Mouse (Mus musculus) hindbrain, embryonic 11.5 days (tissue): ENCODE data around the gene Gm10073. TPM values are rescaled to one million over a fixed set of nuclear protein-coding genes. Genes with fewer than 3 reads are reported as not detected.
"Not testable (repeated sequence)": the region's sequence is repeated elsewhere in the genome, so short reads cannot be mapped to it uniquely, and the experiment has no call there.

Experiments
- ATAC-seq: fragments of 200-750 bp; cut with Nextera tagmentation; 2 replicates; pipeline ENCODE4 v1.8.0; 2017; ENCODE audit warnings: mild to moderate bottlenecking, moderate TSS enrichment, moderate library complexity; ENCODE audit not compliant: low FRiP score
- DNase-seq: peaks from one replicate; pipeline ENCODE4 v3.0.0-alpha.2; 2015; ENCODE audit warnings: low spot score
- H3K27ac ChIP-seq: fragments of 300-500 bp; sonication (generic); 2 replicates; pipeline ENCODE4 v1.5.1; 2014; ENCODE audit warnings: mild to moderate bottlenecking, low read depth, low read length
- H3K27me3 ChIP-seq: fragments of 300-500 bp; sonication (generic); 2 replicates; pipeline ENCODE4 v1.6.1; 2014; ENCODE audit warnings: mild to moderate bottlenecking, low read length, moderate library complexity, mixed read lengths; ENCODE audit not compliant: control insufficient read depth, insufficient read depth
- H3K36me3 ChIP-seq: fragments of 300-500 bp; sonication (generic); 2 replicates; pipeline ENCODE4 v1.6.1; 2014; ENCODE audit warnings: mild to moderate bottlenecking, low read length, moderate library complexity, mixed read lengths; ENCODE audit not compliant: control insufficient read depth, insufficient read depth
- H3K4me1 ChIP-seq: fragments of 300-500 bp; sonication (generic); replicated peaks from 2 replicates; pipeline ENCODE4 v1.6.1; 2014; ENCODE audit warnings: low read length, mixed read lengths; ENCODE audit not compliant: control insufficient read depth, insufficient read depth
- H3K4me2 ChIP-seq: fragments of 300-500 bp; sonication (generic); replicated peaks from 2 replicates; pipeline ENCODE4 v1.6.1; 2014; ENCODE audit warnings: mild to moderate bottlenecking, low read depth, low read length
- H3K4me3 ChIP-seq: fragments of 300-500 bp; sonication (generic); 2 replicates; pipeline ENCODE4 v1.5.1; 2014; ENCODE audit warnings: low read depth, low read length
- H3K9ac ChIP-seq: fragments of 300-500 bp; sonication (generic); 2 replicates; pipeline ENCODE4 v1.6.1; 2014; ENCODE audit warnings: low read depth, low read length
- H3K9me3 ChIP-seq: fragments of 300-500 bp; sonication (generic); 2 replicates; pipeline ENCODE4 v1.6.1; 2016; ENCODE audit warnings: low read length; ENCODE audit not compliant: control insufficient read depth
- WGBS: fragments of 180-500 bp; shearing (Covaris S2); extraction: QIAGEN DNeasy Blood & Tissue Kit; methylation state at CpG from one replicate; pipeline ENCODE4 v1.1.7; 2014; 5-methylcytosine and 5-hydroxymethylcytosine counted together
- polyA plus RNA-seq: library from polyadenylated mRNA; unstranded; fragments of >200 nt; fragmentation: Nextera tagmentation; extraction: Ambion mirVana; gene quantifications from 2 replicates; pipeline ENCODE4 v1.2.1, GENCODE M21; 2014

The Gm10073 gene
- polyA plus RNA-seq, 1 experiment from 2014 or later = 4.8 TPM

DNA sequence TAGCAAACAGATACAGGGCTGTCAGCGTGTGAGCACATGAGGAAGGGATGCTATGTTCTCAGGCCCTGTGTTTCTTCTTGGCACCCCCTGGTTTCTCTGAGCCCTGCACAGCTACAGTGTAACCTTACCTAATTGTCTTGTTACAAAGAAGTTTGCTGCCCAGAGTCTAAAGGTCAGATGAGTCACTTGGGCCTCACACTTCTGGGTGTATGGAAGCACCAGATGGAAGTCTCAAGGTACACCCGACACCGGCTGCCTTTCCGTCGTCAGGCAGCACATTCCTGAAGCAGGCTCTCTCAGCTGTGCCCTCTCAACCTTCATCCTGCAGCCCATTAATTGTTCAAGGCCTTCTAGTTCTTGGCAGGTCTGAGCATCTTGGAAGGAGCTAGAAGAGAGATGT lies 41.4 kb upstream of the Gm10073 start:
- Histone ChIP-seq H3K9ac (no peak overlapping the region), H3K27me3 (no peaks in the 10 kb centered on the region), H3K27ac (no peak overlapping the region), H3K36me3 (no peaks in the 10 kb centered on the region), H3K4me1 (0 out of 2 replicates have a peak, but pooled peaks cover 4% of the 10 kb centered on the region), H3K4me3 (no peak overlapping the region), H3K9me3 (no peaks in the 10 kb centered on the region), H3K4me2 (no peak overlapping the region)
- 46% methylated on average over 5 of the region's 5 CpGs for WGBS
- no peak for ATAC-seq
- DNase-seq = no peak

DNA sequence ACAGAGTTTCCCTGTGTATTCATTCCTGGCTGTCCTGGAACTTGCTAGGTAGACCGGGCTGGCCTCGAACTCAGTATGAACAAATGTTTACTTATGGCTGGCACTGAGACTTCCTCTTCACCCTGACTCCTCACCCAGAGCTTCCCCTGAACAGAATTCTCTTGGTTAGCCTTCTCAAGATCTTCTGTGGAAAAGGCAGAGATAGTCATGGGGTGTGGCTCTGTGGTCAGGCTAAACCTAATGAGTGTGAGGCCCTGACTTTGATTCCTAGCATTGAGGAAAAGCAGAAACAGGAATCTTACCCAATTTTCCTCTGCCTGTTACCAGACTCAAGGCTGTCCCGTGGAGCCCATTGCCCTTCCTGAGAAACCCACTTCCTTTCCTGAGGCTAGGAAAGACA lies 38.8 kb upstream of the Gm10073 start:
- whole genome bisulfite sequencing = 68% methylated on average over 3 of the region's 3 CpGs
- DNase-seq = no peak
- Histone ChIP-seq H3K9me3 (no peaks in the 10 kb centered on the region), H3K36me3 (no peaks in the 10 kb centered on the region), H3K27ac (no peak overlapping the region), H3K4me2 (no peak overlapping the region), H3K4me1 (no peaks in the 10 kb centered on the region), H3K9ac (no peak overlapping the region), H3K27me3 (no peaks in the 10 kb centered on the region), H3K4me3 (no peak overlapping the region)
- ATAC-seq = no peak

DNA sequence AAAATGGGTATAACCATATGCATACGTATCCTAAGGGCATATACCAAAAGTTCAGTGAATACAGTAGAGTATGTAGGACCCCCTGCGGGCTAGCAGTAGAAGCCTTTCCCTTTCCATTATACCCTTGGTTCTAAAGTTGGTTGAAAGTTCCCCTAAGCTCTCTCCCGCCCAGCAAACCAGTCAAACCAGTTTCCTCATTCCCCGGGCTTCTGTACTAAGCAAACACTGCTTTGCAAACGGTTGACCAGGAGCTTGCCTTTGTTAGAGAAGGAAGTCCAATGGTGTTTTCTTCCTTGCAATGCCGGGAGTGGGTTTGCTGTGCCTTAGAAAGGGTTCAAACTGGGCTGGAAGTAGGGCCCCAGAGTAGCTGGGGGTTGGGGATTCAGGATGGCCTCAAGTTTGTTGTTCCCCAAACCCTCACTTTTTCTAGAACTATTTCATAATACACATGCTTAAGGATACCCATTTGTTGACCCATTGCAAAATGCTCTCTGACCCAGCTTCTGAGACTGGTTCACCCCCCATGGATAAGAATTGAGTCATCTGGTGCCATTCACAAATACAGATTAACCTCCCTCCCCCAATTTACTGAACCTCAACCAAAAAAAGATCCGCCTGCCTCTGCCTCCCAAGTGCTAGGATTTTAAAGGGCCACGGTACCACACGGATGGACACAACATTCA lies 37.8 kb upstream of the Gm10073 start:
- no peak for DNase-seq
- Histone ChIP-seq H3K4me2 (no peak overlapping the region), H3K9ac (no peak overlapping the region)

DNA sequence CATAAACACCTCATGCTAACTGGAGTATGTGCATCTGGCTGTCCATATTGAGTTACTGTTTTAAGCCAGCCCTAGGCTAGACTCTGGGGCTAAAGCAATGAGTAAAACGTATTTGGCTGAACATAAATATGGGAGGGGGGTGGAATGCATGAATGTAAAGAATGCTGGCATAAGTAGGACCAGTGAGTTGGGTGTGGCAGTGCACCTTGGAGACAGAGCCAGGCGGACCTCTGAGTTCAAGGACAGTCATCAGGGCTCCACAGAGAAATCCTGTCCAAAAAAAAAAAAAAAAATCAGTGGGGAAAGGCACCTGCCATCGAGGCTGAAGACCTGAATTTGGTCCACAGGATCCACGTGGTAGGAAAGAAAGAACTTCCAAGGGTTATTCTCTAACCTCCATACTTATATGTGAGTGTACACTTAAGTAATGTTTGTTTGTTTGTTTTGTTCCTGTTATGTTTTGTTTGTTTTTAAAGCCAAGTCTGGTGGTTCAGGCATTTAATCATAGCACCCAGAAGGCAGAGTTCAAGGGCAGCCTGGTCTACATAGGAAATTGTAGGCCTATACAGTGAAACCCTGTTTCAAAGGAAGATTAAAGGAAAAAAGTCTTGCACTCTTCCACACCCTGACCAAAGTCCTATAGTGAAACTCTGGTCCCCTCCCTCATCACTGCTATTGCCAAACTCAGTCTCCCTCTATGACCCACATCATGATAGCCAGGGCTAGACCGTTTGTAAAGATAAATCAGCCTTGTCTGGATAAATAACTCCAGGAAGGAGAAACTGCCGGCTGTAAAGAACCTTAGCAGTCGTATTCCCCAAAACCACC lies 36.0 kb upstream of the Gm10073 start:
- ATAC-seq (no peak), DNase-seq (no peak)
- Histone ChIP-seq H3K4me1 (no peaks in the 10 kb centered on the region), H3K9me3 (no peaks in the 10 kb centered on the region), H3K4me2 (no peak overlapping the region), H3K27me3 (peaks cover 20% of the 10 kb centered on the region), H3K36me3 (no peaks in the 10 kb centered on the region), H3K27ac (no peak overlapping the region), H3K9ac (no peak overlapping the region), H3K4me3 (no peak overlapping the region)
- WGBS = 76% methylated on average over 7 of the region's 7 CpGs

More for the DNA sequence above, 37.8 kb upstream of the Gm10073 start:
- no peak for ATAC-seq
- Histone ChIP-seq H3K9me3 (no peaks in the 10 kb centered on the region), H3K36me3 (no peaks in the 10 kb centered on the region), H3K27ac (no peak overlapping the region), H3K27me3 (peaks cover 5% of the 10 kb centered on the region; the same call in 1 of the 2 replicates), H3K4me1 (no peaks in the 10 kb centered on the region), H3K4me3 (no peak overlapping the region)
- WGBS = 70% methylated on average over 9 of the region's 9 CpGs

DNA sequence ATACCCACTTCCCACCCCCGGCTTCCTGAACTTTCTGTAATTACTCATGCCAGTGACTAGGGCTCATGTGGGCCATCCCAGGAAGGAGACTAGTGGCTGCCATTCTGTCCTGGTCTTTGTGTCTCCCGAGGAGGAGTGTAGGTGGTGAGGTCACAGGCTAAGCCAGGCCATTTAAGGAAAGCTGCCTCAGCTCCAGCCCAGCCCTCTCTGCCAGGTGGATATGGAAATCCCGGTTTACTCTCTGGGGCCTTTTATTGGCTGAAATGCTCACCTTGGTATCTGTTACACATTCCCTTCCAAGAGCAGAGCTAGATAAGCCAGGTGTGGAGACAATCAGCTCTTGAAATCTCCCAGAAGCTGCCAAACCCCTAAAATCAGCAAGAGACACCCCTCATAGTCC lies 35.2 kb upstream of the Gm10073 start:
- H3K27ac ChIP-seq = no peak overlapping the region
- DNase-seq (no peak), ATAC-seq (no peak)
- no peaks in the 10 kb centered on the region for H3K36me3 ChIP-seq
- H3K4me3 ChIP-seq = no peak overlapping the region
- no peak overlapping the region for H3K4me2 ChIP-seq
- peaks cover 29% of the 10 kb centered on the region for H3K27me3 ChIP-seq
- H3K4me1 ChIP-seq = no peaks in the 10 kb centered on the region
- H3K9me3 ChIP-seq = no peaks in the 10 kb centered on the region
- WGBS = 61% methylated on average over 3 of the region's 3 CpGs
- no peak overlapping the region for H3K9ac ChIP-seq

DNA sequence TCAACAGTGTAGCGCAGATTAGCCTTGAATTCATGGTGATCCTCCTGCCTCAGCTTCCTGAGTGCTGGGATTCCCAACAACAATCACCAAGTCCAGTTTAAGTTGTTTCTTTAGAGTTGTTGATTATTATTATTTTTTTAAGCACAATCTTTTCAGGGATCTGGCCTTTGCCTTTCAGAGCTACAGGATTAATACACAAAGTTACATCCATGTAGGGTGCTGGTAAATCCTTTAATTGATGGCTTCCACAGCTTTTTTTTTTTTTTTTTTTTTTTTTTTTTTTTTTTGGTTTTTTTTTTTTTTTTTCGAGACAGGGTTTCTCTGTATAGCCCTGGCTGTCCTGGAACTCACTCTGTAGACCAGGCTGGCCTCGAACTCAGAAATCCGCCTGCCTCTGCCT lies 34.5 kb upstream of the Gm10073 start:
- WGBS = 93% methylated on average over 4 of the region's 4 CpGs
- H3K27me3 ChIP-seq = peaks cover 35% of the 10 kb centered on the region

DNA sequence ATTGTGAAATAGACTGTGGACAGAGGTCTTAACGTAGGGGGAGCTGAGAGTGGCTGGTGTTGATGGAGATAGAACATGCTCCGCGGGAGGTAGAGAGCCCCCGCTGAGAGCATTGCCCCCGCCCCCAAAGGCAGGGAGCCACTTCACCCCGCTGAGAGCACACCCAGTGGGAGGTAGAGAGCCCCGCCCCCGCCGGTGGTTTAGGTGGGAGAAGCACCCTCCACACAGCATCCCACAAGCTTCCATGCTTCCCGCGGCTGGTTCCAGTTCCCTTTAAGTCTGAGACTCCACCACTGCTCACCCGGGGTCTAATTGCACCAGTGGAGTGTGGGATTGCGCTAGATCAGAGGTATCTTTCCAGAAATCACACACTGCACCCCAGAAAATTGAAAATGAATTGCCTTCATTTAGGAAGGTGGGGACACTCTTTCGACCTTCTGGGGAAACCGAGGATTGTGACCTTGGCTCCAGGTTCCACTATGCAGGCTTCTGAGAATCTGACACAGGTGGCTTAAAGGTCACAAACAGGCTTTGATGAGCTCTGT lies 33.4 kb upstream of the Gm10073 start:
- ATAC-seq (no peak), DNase-seq (no peak)
- Histone ChIP-seq H3K36me3 (no peaks in the 10 kb centered on the region), H3K9ac (no peak overlapping the region), H3K9me3 (no peaks in the 10 kb centered on the region), H3K4me1 (no peaks in the 10 kb centered on the region), H3K4me3 (no peak overlapping the region), H3K27me3 (peaks cover 43% of the 10 kb centered on the region), H3K27ac (no peak overlapping the region), H3K4me2 (no peak overlapping the region)
- WGBS = 29% methylated on average over 15 of the region's 15 CpGs

More for the DNA sequence above, 34.5 kb upstream of the Gm10073 start:
- H3K27ac ChIP-seq, H3K4me3 ChIP-seq, H3K4me2 ChIP-seq, H3K9me3 ChIP-seq, H3K36me3 ChIP-seq, DNase-seq, H3K9ac ChIP-seq, H3K4me1 ChIP-seq, ATAC-seq: not testable (repeated sequence)

DNA sequence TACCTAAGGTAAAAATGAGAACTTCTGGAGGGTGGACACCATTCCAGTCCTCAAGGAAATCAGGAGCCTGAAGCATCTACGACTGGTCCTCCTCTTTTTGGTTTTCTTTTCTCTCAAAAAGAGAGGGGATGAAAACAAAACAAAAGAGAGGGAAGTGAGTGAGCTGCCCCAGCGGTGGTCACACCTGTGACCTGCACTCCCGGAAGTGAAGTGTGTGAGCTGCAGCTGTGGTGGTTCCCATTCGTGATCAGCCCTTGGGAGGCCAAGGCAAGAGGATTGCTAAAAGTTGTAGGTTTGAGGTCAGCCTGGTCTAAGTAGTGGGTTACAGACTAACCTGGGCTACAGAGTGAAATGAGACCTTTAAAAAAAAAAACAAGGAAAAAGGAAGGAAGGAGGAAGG lies 32.9 kb upstream of the Gm10073 start:
- Histone ChIP-seq H3K27ac (no peak overlapping the region), H3K4me3 (no peak overlapping the region), H3K27me3 (peaks cover 45% of the 10 kb centered on the region), H3K4me1 (no peaks in the 10 kb centered on the region), H3K36me3 (no peaks in the 10 kb centered on the region), H3K4me2 (no peak overlapping the region), H3K9ac (no peak overlapping the region), H3K9me3 (no peaks in the 10 kb centered on the region)
- DNase-seq (no peak), ATAC-seq (no peak)
- WGBS = 46% methylated on average over 4 of the region's 4 CpGs
